Mouse (Mus musculus) regulatory T cell (primary cell): ENCODE results near the gene Ahrr.

ENCODE experiments used
- in situ Hi-C: fragments of 300-600 bp; cut with MboI, MseI; formaldehyde crosslinking; loops from one replicate; pipeline ENCODE4 v1.15.1; 2025; ENCODE audit warnings: high pct_unique_total_duplicates

Ahrr gene

DNA sequence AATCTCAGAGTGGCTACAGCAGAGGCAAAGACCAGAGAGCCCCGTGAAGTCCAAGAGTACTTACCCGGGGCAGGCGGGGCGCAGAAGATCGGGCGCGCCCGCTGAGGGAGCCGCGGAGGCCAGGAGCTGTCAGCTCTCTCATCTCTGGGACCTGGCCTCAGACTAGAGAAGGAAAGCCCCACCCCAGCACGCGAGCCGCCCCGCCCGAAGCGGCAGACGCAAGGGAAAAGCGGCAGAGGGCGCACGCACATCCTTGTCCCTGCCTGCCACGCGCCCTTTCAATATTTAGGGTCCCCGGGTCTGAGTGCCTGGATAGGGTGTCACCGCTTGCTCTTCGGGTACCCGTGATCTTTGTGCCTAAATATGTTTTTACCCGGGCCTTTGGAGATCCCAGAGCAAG lies at the start of gene Ahrr:
Gene Ahrr (minus strand): TSS at position 165 of the 400 bp plus-strand sequence.
- in situ Hi-C loops, result loop anchor here (5.0 kb wide), 1 partner anchor 190 kb away; no protein-coding TSS in a partner anchor

DNA sequence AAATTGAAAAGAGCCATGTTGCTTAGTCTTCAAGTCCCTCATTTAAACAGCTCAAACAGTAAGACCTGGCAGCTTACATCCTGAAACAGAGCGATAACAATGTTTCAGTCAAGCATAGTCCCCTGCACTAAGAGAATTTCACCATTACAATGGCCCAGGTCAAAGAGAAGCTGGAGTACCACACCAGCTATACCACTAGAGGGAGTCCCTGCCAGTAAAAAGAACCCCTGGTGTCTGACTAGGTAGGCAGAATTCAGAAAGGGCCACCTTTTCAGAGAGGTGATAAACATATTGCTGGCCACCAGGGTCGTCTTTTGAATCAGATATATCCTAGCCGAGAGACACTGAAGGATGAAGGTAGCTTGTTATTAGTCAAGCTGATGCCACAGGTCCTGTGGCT lies 48.9 kb upstream of the Ahrr start:
- in situ Hi-C loops, result loop anchor here (10.0 kb wide), 1 partner anchor 194 kb away; no protein-coding TSS in a partner anchor

DNA sequence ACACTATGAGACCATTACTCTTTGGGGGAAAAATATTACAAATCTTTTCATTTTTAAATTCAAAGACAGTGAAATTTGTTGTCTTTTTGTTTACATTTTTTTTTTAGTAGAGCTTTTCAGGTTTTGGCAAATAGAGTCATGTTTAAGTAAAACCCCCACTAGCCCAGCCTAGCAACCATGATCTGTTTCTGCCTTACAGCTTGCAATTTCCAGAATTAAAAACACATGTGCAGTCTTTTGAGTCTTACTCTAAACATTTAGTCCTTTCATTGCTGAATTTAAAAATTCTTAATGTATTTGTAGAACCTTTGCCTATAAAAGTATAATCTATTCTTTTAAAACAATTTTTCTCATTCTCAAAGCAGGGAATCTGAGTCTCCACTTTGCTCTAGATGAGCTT lies 37.2 kb upstream of the Ahrr start:
- in situ Hi-C loops, result no loop called here

DNA sequence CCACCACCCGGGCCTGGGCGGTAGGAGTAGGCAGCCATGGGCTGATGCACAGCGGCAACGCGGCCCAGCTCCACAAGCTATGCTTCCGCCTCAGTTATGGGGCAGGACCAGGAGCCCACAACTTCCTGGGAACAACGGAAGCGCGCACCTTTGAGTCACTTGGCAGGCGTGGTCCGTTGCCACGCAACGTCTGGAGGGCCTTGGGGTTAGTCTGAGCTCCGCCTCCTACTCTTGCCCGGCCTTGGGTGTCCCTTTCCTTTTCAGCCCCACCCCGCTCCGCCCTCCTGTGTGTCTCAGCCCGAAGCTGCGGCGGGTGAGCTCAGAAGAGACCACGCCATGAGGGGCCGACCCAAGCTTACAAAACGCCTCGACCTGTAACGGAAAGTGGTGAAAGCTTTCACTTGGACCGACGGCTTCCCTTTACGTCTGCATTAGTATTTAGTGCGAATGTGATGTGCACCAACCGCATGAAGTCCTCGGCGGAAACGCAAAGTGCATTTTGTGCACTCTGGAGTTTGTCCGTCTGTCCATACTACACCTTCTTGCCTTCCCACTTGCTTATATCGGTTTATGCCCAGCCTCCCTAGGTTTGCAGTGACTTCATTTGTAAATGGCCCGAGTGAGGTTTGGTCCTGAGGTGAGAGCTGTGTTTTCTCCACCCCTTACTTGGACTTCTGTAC lies 25.2 kb upstream of the Ahrr start, which contains the start of gene Pdcd6:
Gene Pdcd6 (minus strand): TSS at position 411 of the 680 bp plus-strand sequence.
- in situ Hi-C loops, result loop anchor here (5.0 kb wide), 1 partner anchor 605 kb away; no protein-coding TSS in a partner anchor

DNA sequence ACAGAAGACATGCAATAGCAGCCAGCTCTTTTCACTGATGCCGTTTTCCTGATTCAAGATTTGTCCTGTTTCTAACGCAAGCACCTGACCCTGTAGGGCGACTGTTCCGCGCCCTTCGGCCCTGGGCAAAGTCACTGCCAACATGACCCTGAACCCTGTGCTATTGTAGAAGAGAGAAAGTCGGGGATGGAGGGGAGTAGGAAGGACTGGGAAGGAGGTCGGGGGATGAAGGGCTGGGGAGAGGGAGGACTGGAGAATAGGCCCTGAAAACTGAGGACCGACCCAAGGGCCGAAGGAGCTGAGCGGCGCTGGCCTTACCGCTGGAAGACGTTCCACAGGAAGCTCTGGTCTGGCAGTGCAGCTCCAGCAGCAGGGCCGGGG lies 24.6 kb upstream of the Ahrr start:
- in situ Hi-C loops, result loop anchor here (5.0 kb wide), 1 partner anchor 604 kb away; no protein-coding TSS in a partner anchor

DNA sequence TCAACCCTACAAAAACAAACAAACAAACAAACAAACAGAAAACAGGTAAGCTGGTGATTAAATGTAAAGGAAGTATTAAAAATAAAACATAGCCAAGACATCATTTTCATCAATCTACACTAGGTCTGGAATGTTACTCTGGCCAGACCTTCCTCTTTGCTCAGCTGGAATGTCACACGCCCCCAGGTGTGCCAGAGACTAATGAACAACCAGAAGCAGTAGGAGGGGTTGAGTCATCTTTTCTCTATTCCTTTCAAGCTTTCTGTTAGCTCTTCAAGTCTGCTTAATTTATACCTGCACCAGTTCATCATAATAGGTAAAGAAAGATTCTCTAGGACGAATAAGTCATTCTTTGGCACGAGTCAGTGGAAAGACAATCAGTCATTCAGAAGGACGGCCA lies 24.3 kb upstream of the Ahrr start:
- in situ Hi-C loops, result loop anchor here (5.0 kb wide), 1 partner anchor 604 kb away; no protein-coding TSS in a partner anchor

DNA sequence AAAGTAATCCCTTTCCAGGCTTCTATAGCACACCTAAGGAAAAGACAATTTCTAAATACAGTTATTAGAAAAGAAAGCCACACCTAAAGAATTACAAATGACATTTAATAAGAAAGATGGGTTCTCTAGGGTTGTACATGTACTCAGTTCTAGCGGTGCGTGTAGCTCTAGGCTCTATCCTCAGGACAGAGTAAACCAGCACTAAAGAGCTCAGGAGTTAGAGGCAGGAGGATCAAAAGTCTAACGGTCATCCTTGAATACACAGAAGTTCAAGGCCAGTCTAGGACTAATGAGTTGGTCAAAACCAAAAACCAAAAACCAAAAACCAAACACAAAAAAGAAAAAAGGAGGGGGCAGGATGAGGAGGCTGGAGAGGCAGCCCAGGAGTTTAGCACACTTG lies 22.5 kb upstream of the Ahrr start:
- in situ Hi-C loops, result loop anchor here (5.0 kb wide), 1 partner anchor 602 kb away; no protein-coding TSS in a partner anchor

DNA sequence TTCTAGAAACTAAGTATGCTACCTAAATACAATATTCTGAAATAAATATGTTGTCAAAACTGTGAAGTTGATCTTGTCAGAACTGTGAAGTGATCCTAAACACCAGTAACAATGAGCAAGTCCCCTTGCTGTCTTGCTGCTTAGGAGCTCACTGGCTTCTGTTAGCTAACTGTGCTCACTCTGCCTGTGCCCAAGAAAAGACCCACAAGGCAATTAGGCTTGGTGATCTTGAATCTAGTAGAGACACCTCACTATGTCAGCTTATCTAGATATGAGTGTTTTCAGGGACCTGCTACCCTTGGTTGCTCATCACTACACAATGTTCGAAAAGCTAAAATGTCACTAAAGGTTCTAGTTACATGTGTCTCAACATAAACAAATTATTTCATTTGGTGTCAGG lies 13.6 kb upstream of the Ahrr start:
- in situ Hi-C loops, result no loop called here

DNA sequence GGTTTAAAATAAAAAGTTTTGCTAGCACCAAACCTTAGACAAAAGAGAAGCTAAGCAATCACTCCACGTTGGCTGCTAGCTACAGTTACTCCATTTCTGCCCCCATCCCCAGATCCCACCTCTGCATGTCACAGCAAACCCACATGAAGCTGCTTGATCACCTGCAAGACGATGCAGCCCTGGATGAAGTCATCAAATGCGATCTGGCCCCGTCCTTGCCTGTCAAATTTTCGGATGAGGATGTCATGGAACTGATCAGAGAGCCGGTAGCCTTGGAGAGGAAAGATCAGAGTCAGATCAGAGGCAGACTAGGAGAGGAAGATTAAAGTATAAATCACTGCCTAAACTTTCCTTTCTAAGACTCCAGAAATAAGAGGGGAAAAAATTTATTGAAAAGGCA lies 13.2 kb upstream of the Ahrr start:
- in situ Hi-C loops, result no loop called here

DNA sequence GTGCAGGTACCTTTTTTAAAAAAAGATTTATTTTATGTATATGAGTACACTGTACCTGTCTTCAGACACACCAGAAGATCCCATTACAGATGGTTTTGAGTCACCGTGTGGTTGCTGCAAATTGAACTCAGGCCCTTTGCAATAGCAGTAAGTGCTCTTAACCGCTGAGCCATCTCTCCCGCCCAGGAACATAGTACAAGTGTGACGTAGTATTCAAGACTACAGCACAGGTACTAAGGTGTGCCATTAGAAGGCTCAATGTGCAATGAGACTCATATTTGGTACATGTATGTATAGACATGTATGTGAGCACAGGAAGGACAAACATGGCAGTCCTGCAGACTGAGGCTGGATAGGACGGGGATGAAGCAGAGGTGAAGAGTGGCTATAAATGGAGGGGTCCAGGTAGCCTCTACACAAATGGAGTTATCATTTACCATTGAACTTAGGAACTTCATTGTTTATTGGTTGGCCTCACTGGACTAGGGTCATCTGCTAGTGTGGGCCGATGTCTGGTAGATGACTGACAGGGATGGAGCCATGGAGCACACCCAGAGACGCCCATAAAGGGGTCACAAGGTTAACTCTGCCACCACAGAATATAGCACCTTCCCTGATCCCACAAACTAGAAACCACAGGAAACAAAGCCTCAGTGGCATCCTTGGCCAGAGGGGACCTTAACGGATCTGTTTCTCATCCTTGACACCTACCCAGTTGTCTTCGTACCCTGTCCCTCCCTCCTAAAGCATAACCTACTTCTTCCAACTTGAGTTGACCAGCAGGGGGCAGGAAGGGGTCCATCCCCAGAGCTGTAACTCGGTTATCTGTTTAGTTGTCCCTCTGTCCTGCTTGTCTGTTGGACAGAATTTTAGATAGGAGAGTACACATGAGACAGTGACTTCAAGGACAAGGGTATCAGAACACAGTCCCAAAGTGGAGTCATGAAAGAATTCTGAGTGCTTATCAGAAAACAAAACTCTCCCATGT lies 10.2 kb upstream of the Ahrr start:
- in situ Hi-C loops, result loop anchor here (5.0 kb wide), 1 partner anchor 110 kb away; no protein-coding TSS in a partner anchor

DNA sequence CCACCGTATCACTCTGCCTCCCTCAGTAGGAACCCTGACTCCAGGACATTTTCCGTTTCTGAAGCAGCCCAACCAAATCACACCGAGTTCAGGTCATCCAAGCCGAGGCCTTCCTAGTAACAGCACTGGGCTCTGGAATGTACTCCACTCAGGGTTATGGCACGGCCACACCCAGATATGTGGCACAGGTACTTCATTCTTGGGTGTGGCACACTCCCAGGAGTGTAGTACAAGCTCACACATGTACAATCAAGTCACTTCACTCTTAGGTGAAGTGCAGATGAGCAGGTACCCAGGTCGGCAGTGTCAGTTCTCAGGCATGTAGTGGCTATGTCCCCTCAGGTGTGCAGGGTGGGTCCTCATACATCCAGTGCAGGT lies 9.5 kb upstream of the Ahrr start:
- in situ Hi-C loops, result loop anchor here (5.0 kb wide), 1 partner anchor 109 kb away; no protein-coding TSS in a partner anchor

DNA sequence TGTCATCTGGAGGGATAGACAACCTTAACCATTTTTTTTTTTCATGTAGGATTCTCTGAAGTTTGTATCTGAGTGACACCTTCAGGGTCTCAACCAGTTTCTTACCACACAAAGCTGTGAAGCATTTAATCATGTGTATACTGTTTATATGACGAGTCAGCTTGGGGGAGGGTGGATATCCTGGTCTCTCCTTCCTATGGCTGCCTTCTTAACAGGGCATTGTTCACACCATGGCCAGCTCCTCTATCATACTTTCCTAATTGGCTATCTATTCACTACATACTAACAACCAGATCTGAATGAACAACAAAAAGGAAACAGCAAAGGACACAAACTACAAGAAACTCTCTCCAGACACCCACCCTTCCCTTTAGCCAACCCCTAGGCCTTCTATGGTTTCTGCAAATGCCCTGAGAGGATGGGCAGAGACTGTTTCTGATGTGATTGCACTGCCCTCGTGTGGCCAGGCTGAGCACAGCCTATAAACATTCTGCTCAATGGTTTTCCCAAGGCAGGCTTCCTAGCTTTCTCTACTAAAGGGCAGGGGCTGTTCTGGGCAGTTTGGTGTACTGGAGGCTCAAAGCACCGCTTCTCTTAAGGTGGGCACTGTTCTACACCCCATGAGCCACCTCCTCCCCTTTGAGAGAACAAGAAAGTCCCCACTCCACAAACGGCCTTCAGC lies 8.9 kb upstream of the Ahrr start:
- in situ Hi-C loops, result loop anchor here (5.0 kb wide), 1 partner anchor 109 kb away; no protein-coding TSS in a partner anchor

DNA sequence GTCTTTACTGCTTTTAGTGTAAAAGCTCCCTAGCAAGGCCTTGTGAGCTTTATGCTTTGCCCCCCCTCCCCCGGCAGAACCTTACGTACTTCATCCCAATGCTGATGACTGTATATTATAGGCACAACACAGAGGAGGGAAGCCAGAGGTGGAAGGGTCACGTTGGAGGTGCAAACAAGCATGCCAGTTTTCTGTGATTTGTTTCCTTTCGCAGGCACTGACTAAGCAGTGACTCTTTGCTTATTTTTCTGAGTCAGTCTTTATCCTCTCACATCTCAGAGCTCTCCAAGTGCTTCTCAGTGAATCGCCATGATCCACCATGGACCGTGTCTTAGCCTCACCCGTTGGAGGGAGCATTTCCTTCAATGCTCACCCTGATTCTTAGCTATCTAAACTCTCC lies 4.2 kb upstream of the Ahrr start:
- in situ Hi-C loops, result no loop called here

DNA sequence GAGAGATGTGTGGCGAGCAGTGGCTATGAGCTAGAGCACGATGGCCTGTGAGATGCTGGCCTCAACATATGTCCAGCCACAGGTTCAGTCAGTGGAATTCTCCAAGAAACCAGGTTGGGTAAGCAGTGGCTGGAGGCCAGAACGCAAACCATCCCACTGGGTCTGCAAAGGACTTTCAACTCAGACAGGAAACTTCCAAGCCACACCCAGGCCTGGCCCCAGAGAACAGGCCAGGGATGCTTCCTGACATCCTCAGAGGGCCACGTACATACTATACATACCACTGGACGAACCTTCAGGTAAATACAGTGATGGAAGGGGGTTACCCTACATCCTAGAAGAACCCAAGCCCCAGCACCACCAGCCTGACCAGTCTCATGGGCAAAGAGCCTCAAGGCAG lies 2.5 kb downstream of the Ahrr start:
- in situ Hi-C loops, result loop anchor here (5.0 kb wide), 1 partner anchor 187 kb away; no protein-coding TSS in a partner anchor

DNA sequence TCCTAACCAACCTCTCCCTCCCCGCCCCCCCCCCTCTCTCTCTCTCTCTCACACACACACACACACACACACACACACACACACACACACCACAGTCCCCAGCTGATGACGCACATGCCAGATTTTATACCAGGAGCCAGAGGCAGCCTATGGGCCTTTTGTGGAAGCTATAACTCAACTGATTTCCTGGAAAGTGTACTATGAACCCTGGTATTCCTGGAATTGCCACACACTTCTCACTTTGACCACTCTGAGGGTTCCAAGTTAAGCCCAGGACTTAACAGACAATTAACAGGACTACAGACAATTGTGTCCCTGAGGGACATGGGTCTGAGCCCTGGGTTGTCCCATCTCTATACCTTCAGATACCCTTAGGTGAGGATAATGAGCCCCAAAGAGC lies 9.8 kb downstream of the Ahrr start:
- in situ Hi-C loops, result no loop called here

DNA sequence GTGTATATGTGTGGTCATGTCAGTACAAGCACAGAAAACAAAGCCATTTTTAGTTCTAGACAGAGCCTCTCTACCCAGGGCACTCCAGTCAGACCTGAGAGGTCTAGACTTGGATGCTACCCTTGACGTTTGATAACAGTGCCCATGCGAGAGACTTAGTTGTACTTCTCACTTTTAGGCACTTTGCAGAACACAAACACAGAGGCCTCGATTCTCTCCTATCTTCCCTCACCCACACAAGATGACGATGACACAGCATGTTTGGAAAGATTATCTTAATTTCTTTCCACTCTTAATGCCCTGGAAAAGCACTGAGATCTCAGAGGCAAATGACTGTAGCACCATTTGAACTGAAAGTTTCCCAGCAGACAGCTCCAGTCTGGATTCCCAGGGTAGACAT lies 16.4 kb downstream of the Ahrr start:
- in situ Hi-C loops, result no loop called here

DNA sequence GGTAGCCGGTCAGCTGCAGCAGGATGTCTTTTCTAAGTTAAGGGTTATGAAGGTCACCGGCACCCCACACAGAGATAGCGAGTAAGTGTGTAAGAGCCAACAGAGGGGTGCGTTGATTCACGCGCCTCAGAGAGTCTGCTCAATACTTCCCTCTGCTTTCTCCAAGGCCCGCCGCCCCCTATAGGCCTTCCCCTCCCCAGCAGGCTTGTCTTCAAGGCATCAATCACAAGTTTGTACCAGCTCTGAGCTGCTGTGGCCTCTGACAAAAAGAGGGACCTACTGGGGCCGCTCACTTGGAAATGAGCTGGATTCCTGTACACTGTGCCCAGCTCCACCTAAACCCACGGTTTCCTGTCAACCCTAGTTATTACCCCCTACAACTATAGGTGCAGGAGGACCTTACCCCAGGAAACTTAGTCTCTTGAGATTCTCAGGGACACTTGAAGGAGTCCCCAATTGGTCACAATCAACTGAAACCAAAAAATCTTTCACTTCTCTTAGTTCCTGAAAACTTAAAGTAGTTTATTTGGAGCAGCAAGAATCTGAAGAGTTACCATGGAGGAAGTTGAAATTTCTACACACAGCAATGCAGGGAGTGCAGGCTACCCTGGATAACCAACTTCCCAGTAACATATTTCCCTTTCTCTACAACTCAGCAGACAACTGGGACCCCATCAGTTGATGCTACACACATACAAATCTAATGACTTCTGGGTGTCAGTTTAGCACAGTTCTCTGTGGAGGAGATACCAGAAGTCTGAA lies 31.7 kb downstream of the Ahrr start:
- in situ Hi-C loops, result no loop called here

DNA sequence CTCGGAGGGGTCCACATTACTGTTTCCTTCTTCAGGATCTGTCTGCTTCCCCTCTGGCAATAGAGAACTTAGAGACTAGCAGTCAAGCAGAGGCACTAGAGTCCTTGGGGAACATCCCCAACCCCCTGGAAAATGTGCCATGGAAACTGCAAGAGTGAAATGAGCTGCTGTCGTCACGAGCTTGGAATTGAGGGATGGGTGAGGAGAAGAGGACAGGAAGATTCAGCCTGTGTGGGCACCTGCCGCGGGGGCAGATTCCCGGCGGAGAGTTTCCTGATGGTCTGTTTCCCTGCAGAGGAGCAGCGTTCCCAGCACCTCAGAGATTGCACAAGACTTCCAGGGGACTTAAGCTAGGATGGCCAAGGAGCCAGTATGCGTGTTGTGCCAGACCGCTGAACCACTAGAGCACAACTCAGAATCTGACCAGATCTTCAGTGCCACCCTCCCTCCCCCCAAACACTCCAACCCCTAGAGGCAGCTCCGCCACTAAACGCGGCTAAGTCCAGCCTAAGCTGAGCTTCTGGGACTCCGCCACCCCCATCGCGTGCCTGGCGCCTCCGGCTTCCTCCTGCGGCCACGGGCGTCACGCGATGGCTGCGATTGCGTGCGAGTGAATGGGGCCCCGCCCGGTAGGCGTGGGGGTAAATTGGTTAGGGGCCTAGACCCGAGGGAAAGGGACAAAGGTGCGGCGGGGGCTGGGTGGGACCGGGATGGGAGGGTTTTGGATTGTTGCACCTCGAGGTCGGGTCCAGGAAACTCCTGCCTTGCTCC lies 32.5 kb downstream of the Ahrr start:
- in situ Hi-C loops, result no loop called here

DNA sequence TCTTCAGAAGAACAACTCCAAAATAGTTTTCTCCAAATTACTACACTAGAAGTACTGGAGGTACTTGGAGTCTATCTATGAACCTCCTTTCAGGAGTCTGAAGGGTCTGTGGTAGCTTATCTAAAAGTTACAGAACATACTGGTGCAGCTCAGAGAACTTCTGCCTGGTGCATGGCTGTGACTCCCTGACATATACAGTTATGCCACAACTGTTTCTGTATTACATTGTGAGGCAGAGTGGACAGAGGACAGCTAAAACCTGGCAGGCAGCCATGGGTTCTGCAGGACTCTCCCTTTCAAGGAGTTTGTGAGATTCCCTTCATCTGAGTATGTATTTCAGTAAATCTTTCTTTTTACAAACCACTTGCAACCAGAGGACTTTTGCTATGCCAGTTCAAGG lies 45.6 kb downstream of the Ahrr start:
- in situ Hi-C loops, result no loop called here

DNA sequence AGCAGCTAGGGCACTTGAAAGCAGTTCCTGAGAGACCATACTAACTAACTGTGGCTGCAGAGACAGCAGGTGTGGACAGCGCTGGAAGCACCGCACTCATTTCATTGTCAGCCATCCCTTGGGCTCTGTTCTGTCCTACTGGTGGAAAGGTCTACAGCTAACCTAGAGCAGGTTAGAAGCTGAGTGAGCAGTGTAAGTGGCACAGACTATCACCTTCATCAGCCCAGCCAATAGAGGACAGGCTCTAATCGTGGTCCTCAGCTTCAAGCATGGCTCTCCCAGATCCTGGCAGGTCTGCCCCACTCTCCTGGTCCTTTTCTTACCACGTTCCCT lies 46.3 kb downstream of the Ahrr start:
- in situ Hi-C loops, result no loop called here
